Mouse (Mus musculus): ENCODE data around the gene Gm20604.

The Gm20604 gene

DNA sequence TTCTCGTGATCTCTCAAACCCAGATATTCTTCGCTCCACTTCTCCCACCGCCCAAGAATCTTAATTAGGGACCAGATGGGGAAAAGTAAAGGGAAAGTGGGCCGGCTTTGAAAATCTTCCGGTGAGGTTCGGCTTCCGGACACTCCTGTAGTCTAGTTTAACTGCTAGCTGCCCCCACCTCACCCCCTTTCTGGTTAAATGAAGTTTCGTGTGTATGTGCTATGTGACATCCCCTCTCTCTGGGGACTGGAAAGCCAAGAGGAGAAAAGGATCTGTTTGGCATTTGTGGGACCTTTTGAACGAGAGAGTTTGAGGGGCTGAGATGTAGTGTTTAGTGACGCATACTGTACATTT, at the start of gene Gm20604:
TSS of gene Gm20604 (minus strand) at position 270 of the 354 bp plus-strand sequence.
- ATAC-seq (ENCODE audit: insufficient number of reproducible peaks, low FRiP score, low TSS enrichment) = no peak

DNA sequence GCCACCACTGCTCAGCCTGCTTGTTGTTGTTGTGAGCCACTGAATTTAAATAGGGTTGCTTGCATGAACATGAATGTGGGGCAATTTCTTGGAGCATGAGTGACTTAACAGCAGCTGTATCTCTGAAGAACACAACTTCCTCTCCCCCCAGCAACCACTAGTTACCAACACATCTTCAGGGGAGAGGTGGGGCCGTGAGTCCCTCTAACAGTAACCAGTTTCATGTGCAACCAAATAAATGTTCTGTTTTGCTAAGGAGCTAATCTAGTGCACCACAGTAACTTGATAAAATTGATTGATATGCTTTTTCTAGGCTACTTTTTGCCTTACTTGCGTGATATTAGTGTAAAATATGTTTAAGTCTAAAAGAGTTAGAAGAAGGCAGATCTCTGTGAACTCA, 41.1 kb upstream of the Gm20604 start:
- ATAC-seq (ENCODE audit: insufficient number of reproducible peaks, low FRiP score, low TSS enrichment) = no peak

DNA sequence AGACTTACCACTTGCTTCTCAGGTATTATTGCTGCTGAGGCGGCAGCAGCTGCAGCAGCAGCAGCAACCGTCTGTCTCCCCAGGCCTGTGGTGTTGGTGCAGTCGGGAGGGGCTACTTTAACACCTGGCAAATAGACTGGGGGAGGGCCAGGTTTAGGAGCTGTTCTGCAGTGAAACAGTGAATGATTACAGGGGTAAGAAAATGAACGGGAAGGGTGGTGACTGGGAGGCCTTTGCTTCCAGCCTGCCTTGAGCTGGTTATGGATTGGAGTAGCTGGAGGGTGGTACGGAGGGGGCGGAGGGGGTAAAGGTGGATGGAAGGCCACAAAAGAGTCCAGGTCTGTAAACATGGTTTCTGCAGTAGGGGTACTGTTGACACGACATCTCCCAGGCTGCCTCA, 29.5 kb upstream of the Gm20604 start:
- ATAC-seq (ENCODE audit: insufficient number of reproducible peaks, low FRiP score, low TSS enrichment) = no peak

DNA sequence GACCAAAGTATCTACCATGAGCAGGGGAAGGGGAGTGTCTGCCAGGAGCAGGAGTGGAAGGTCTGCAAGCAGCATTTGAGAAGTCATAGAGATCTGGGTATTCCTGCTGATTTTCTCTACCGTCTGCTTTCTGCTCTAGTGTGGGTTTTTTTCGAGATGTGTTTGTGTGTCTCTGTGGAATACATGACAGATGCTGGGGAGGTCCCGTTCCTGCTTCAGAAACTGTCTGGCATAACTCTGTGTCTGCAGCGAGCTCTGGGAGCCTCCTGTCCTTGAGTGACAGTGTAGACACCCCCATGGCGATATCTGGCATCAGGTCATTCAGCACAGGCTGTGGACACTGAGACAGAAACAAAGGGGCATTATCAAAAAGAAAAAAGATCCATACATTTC, 27.1 kb upstream of the Gm20604 start:
- no peak for ATAC-seq (ENCODE audit: insufficient number of reproducible peaks, low FRiP score, low TSS enrichment)

DNA sequence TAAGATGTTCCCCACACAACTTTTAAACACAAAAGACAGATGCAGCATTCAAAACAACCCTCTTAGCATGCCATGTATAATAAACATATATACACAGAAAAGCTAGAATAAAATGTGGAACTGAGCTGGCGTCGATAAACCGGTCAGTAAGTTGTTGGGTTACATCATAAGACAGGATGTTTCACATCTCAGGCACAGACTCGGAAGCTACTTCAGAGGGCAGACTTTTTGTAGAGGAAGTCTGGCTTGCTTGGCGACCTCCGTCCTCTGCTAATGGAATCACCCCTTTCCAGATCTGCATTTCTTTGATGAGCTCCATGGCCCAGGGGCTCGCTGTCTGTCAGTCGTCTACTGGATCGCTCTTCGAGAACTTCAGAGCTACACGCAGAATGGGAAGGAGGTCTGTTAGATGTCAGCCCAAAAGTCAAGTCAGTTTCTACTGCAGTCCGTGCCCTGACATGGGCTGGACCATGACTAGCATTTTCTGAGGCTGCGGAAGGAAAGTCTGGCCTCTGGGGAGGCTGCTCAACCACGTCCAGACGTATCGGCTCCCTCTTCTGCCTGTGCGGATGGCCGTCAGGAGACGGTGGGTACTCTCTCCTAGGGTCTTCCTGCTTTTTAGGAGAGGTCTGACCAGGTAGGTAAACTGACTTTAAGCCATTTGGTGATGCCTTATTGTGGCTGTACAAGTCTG, 26.6 kb upstream of the Gm20604 start:
- ATAC-seq (ENCODE audit: insufficient number of reproducible peaks, low FRiP score, low TSS enrichment) = no peak

DNA sequence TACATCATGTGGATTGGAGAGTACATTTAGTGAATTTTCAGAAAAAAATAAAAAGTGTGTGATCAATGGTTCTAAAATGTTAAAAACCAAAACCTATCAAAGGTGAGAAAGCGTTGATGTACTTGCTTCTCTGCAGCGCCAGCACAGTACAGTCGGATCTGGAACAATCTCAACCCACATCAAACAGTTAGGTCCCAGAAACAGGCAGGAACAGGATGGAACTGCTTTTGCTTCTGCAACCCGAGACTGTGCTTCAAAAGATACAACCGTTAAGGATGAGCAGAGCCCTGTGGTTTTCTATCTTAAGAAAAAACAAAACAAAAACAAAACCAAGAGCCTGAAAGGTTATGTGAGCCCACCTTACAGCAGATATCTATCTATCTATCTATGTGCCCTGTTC, 24.4 kb upstream of the Gm20604 start:
- ATAC-seq (ENCODE audit: insufficient number of reproducible peaks, low FRiP score, low TSS enrichment) = no peak

DNA sequence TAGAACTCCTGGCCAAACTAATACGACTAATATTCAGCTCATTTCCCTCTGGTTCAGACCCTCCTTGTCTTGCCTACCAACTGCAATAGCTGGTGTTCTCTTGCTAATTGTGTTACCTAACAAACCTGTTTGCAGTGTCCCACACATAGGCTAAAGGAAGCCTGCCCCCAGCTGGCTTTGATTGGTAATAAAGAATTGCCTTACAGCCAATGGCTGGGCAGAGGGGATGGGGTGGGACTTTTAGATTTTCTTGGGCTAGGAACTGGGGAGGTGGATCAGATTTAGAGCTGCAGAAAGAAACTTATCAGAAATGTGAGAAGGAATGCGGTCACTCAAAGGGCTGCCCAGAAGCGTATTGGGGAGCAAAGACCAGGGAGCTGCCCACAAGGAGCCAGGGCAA, 21.0 kb upstream of the Gm20604 start:
- ATAC-seq (ENCODE audit: insufficient number of reproducible peaks, low FRiP score, low TSS enrichment) = no peak

DNA sequence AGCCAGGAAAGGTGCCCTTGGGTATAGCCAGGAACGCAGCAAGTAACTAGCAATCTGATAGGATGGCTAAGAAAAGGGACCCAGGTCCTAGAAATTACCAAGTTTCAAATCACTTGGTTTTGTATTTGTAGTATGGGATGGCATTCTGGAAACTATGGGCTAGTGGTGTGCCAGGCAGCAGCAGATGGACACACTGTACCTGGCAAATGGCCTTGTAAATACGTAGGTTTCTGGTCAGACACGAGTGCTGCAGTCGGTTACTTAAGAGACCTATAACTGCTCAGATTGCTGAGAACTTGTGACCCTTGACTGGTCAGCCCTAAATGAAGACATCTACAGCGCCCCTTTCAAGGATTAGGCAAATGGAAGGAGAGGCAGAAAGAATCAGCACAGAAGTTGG, 19.7 kb upstream of the Gm20604 start:
- ATAC-seq (ENCODE audit: insufficient number of reproducible peaks, low FRiP score, low TSS enrichment) = no peak

DNA sequence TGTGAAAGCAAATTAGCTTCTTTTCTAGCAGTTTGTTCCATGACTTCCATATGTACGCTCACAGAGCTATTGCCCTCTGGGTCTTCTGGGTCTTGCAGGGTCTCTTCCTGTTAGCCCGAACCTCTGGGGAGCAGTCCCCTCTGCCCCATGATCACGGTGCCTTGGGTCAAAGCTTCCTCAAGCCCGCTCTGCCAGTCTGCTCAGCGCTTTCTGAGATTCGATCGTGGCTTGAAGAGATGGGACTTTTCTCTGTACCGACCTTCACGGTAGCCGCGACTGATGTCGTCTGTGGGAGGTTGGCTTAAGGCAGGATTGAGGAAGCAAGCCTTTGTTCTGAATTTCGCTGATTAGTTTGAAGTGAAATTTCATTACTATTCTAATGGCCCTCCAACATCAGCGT, 17.6 kb upstream of the Gm20604 start:
- ATAC-seq (ENCODE audit: insufficient number of reproducible peaks, low FRiP score, low TSS enrichment) = no peak

DNA sequence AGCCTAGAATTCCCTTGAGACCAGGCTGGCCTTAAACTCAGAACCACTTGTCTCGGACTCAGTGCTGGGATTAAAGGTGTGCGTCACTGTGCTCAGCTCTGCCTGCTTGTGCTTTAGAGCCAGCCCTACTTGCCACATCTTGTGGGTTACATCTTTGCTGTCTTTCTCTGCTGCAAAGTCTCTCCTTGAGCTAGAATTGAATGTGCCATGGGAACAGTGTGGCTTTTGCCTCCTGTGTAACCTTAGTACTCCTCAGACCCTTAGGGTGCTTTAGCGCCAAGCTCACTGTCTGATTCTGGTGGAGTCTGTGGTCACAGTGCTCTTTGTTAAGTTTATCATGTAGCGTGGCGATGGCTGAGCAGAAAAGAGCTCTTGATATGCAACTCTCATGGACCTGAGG, 14.2 kb upstream of the Gm20604 start:
- no peak for ATAC-seq (ENCODE audit: insufficient number of reproducible peaks, low FRiP score, low TSS enrichment)

DNA sequence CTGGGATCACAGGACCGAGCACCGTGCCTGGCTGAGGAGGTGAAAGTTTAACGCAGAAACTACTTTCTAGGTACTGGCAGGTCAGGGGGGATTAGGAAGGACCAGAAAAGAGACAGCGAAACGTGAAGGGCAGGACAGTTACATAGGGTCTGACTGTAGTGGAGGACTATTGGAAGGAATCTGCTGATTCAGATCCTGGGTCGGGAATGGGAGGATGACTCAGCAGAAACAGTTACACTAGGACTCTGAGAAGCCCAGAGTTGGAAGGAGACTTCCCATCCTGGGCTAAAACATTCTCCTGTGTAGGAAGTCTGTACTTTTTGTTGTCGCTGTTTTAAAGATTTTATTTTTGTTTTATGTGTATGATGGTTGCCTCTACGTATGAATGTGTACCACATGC, 13.1 kb upstream of the Gm20604 start:
- ATAC-seq (ENCODE audit: insufficient number of reproducible peaks, low FRiP score, low TSS enrichment) = no peak

DNA sequence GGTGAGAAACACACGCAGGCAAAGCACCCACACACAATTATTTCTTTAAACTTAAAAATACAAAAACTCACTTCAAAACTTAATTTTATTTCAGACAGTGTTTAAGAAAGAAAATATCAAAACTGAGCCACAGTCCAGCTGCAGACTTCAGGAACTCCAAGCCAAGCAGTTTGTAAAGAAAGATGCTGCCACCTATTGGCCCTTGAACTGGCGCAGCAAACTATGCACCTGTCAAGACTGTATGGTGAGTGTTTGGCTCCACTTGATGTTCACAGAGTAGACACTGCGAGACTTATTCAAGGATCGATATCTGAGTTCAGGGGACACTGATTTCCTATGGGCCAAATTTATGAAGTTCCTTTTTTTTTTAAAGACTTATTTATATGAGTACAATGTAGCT, 10.5 kb upstream of the Gm20604 start:
- no peak for ATAC-seq (ENCODE audit: insufficient number of reproducible peaks, low FRiP score, low TSS enrichment)

DNA sequence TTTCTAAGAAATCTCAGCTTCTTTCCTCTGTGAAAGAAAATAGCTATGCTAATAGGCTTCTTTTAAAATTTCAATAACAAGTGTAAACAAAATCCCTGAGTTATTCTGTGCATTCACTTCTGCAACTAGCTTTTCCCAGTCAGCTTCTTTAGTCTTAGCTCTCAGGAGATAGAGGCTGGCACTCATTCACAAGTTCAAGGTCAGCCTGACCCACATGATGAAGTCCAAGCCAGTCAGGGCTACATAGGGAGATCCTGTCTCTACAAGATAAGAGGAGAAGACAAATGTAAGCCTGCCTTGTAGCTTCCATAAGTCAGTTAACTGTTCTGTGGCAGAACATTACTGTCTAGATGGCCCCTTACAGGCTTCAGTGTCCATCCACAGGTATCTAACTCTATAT, 5.2 kb upstream of the Gm20604 start:
- no peak for ATAC-seq (ENCODE audit: insufficient number of reproducible peaks, low FRiP score, low TSS enrichment)

DNA sequence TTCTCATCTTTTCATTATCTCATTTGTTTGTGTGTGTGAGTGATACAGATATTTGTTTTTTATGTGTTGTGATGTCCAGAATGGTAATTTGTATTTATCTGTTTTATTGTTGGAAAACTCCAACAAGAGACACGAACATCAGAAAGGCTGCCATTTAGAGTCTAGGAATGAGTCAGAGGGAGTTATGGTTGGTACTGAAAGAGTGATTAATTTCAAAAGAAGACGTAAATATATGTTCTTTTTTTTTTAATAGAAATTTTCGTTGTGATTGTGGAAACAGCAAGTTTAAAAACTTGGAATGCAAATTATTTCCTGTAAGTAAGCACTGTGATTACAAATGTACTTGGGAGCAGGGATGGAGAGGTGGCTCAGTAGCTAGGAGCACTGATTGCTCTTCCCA, 3.2 kb upstream of the Gm20604 start:
- no peak for ATAC-seq (ENCODE audit: insufficient number of reproducible peaks, low FRiP score, low TSS enrichment)

DNA sequence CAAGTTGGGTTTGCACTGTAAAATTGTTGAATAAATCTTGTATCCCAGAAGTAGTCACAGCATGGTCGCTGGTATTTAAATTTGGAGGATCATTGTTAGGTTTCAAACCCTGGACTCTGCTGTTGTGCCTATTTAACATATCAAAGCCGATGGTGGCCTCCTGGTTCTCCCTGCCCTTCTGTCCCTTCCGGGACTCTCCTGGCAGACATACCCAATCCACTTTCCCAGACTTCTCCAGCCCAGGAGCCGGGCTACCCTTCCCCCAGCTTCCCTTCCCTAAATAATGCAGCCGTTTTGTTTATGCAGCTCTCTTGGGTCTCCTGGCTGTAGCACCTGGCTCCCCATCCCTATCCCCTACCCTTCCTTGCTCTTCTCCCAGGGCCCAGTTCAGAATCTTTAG, 464 bp upstream of the Gm20604 start:
- ATAC-seq (ENCODE audit: insufficient number of reproducible peaks, low FRiP score, low TSS enrichment) = no peak

DNA sequence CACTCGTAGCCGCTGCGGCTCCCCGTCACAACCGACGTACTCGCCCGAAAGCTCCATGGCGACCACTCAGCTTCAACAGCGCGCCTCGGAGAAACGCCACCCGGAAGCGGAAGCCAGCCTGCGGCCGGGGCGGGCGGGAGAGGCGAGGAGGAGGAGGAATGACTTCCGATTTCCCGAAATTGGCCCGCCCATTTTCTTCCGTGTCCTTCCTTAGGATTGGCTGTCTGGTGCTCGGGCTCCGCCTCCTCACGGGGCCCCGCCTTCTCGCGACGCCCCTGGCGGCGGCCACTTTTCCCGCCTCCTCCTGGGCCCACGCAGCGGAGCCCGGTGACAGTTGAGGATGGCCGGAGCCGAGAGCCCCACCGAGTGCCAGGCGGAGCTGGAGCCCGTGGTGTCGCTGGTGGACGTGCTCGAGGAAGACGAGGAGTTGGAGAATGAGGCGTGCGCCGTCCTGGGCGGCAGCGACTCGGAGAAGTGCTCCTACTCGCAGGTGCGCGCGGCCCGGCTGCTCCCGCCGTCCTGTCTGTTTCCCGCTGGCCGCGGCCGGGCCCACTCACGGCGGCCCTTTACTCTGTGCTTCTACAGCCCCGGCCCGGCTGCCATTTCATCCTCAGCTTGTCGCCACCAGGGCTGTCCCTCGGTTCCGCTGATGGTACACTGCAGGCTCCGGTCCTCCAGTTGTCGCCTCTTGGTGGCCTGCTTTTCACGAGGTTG, 626 bp downstream of the Gm20604 start, which contains the start of the genes Gm28051, Gon7 and Ubr7:
TSS of gene Gm28051 (minus strand) at position 77 of the 714 bp plus-strand sequence.
TSS of gene Gon7 (minus strand) at position 115 of the 714 bp plus-strand sequence.
TSS of gene Ubr7 (plus strand) at position 279 of the 714 bp plus-strand sequence.
- peak; percentile 97 for ATAC-seq (ENCODE audit: insufficient number of reproducible peaks, low FRiP score, low TSS enrichment)

DNA sequence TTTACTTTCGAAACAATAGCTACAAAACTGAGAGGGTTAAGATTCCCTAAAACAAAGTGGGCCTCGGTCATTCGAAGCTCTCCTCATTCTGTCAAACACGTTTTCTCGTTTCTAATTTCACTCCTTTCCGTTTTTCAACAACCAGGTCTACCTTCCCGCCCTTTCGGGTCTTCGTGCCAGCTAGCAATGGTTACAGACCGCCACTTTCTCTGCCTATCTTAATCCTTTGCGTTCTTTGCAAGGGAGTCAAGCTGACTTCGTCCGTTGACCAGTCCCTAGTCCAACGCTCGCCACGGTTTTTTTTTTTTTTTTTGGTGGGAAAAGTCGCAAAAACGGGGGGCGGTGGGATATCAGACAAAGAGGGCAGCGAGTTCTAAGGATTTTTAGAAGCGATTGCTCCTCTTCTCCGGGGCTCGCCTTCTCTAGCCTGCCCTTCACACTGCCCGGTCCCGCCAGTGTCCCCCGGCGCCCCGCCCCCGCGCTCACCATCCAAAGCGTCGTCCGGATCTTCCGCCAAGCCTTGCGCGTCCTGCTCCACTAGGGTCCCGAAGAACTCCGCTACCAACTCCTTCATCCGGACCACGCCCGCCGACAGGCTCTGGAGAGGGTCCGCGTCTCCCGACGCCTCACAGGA, 1.3 kb downstream of the Gm20604 start:
- ATAC-seq (ENCODE audit: insufficient number of reproducible peaks, low FRiP score, low TSS enrichment) = peak; percentile 85

DNA sequence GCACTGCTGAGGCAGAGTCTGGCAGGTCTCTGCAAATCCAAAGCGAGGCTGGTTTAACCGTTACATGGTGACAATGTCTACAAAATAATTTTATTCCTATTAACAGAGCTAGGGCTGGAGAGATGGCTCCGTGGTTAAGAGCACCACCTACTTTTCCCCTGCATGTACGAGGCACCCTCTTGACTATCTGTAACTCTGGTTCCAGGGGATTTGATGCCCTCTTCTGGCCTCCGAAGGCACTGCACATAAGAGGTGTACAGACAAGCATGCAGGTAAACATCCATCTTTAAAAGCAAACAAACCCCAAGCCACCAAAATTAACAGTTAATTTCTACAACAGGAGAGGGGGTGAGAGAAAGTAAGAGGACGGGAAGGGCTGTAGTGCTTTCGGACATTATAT, 2.2 kb downstream of the Gm20604 start:
- no peak for ATAC-seq (ENCODE audit: insufficient number of reproducible peaks, low FRiP score, low TSS enrichment)

DNA sequence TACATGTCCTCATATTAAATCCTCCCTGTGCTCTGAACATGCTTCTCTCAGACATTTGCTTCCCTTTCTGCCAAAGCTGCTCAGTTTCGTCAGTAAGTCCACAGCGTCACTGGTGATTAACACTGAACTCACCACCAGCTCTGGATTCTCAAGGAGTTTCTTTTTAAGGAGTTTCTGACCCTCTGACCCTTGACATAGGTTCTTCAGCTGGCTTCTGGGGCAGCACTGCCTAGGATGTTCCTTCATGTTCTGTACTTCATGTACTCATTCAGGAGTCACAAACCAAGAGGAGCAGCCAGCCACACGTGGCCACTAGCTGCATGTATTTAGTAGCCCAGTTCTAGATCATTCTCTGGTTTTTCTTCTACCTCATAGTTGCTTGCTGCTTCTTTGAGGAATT, 10.2 kb downstream of the Gm20604 start:
- ATAC-seq (ENCODE audit: insufficient number of reproducible peaks, low FRiP score, low TSS enrichment) = no peak

DNA sequence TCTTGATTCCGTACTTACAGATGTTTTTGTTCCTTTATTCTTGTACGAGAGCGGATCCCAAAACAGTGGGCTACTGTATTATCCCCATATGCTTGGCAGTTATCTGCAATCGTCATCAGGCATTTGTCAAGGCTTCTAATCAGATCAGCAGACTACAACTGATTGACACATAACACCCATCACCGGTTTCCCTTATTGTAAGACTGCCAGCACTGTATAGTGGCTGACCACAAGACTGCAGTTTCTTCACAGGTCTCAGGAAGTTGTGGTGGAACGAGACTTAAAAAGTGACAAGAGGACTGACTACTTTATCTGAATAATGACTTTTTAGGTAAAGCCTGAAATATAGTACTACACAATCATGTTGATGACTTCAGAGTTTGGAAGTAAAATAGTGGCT, 13.6 kb downstream of the Gm20604 start:
- ATAC-seq (ENCODE audit: insufficient number of reproducible peaks, low FRiP score, low TSS enrichment) = no peak

Data from cerebellum, adult (tissue).